Mouse (Mus musculus): ENCODE data around the gene Rpf2. TPM values are rescaled to one million over a fixed set of nuclear protein-coding genes. Genes with fewer than 3 reads are reported as not detected.
A peak's percentile ranks its signal among the peaks of the same experiment; 100 is the strongest.

Gene Rpf2
- polyA plus RNA-seq, 1 experiment = 5.6 TPM

DNA sequence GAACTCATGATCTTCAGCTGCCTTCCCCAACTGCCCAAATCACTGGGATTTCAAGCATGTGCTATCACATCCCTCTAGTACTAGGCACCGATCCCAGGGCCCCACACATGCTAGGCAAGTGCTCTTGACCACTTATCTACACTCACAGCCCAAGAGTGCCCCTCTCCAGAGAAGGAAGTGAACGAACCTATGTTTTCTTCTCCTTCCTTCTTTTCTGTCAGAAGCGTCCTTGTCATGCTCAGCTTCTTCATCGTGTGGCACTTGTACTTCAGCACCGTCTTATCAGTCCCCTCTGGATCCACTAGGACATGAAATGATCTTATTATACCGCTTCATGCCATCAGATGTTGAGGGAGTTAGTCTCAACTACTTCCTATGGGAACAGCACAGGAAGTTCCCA is 4.1 kb upstream of the Rpf2 start:
- no peak overlapping the region for H3K4me3 ChIP-seq (ENCODE audit: insufficient read depth, low read depth, low read length)
- H3K36me3 ChIP-seq (ENCODE audit: control insufficient read depth, insufficient read depth, low read length) = peaks cover 1% of the 10 kb centered on the region; the same call in 1 of the 2 replicates
- 92% methylated on average over 6 of the region's 6 CpGs for WGBS
- TF ChIP-seq POLR2A (IDR thresholded peaks at IDR 0.05; ENCODE audit: low read depth, low read length) = no peak
- no peak for TF ChIP-seq CTCF (conservative IDR thresholded peaks at IDR 0.05; ENCODE audit: insufficient read depth, insufficient read length, low read depth, low read length)
- H3K27ac ChIP-seq (ENCODE audit: insufficient read depth, low read depth, low read length) = no peak overlapping the region
- H3K27me3 ChIP-seq (replicated peaks; ENCODE audit: control insufficient read depth, insufficient read depth, low read length) = no peaks in the 10 kb centered on the region
- DNase-seq = no peak
- no peaks in the 10 kb centered on the region for H3K4me1 ChIP-seq (ENCODE audit: control insufficient read depth, insufficient read depth, low read length)

DNA sequence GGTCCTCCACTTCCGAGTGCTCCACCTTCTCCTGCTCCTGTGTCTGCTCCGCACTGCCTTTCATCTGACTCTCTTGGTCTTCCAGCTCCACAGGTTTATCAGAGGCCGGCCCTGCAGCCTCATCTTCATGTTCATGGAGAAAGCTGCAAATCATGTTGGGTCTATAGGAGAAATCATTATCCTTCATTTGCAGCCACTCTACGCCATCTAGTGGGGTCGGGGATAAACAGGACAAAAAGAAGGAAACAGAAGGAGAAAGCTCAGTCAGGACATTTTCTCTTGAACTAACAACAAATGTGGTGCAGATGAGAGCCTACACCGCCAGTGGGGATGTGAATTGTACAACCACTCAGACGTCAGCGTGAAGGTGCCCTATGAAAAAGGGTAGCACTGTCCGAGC is 2.8 kb upstream of the Rpf2 start:
- no peaks in the 10 kb centered on the region for H3K4me1 ChIP-seq (ENCODE audit: control insufficient read depth, insufficient read depth, low read length)
- H3K36me3 ChIP-seq (ENCODE audit: control insufficient read depth, insufficient read depth, low read length) = peaks cover 1% of the 10 kb centered on the region; the same call in 1 of the 2 replicates
- no peak overlapping the region for H3K4me3 ChIP-seq (ENCODE audit: insufficient read depth, low read depth, low read length)
- WGBS = 88% methylated on average over 9 of the region's 9 CpGs
- no peak overlapping the region for H3K27ac ChIP-seq (ENCODE audit: insufficient read depth, low read depth, low read length)
- TF ChIP-seq CTCF (conservative IDR thresholded peaks at IDR 0.05; ENCODE audit: insufficient read depth, insufficient read length, low read depth, low read length) (no peak), POLR2A (IDR thresholded peaks at IDR 0.05; ENCODE audit: low read depth, low read length) (no peak)
- H3K27me3 ChIP-seq (replicated peaks; ENCODE audit: control insufficient read depth, insufficient read depth, low read length) = no peaks in the 10 kb centered on the region
- no peak for DNase-seq

DNA sequence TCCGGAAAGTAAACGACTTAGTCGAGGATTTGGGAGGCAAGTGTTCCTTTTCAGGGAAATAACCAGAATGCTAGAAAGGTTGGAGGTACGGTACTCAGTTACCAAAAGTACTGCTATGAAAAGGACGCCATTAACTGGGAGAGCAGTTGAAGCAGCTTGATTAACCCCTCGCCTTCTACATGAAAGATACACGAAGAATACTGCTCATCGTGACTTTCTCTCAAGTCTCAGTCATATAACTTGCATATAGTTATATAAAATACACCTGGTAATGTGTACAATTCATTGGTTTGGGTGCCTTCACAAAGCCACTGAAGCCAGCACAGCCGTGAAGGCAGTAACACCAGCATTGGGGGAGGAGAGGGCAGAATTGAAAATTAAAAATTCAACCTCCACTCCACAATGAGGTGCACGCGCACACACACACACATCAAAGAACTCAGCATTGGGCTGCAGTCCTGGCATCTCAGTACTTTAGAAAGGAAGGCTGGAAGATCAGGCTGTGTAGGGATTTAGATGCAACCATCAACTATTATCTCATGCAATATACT is 405 bp upstream of the Rpf2 start:
- Histone ChIP-seq H3K27ac (ENCODE audit: insufficient read depth, low read depth, low read length) (peak overlapping the region; percentile 76), H3K4me1 (ENCODE audit: control insufficient read depth, insufficient read depth, low read length) (no peaks in the 10 kb centered on the region), H3K4me3 (ENCODE audit: insufficient read depth, low read depth, low read length) (peak overlapping the region; percentile 90), H3K36me3 (ENCODE audit: control insufficient read depth, insufficient read depth, low read length) (no peaks in the 10 kb centered on the region; the same call in 1 of the 2 replicates), H3K27me3 (replicated peaks; ENCODE audit: control insufficient read depth, insufficient read depth, low read length) (no peaks in the 10 kb centered on the region)
- 25% methylated on average over 11 of the region's 11 CpGs for WGBS
- TF ChIP-seq CTCF (conservative IDR thresholded peaks at IDR 0.05; ENCODE audit: insufficient read depth, insufficient read length, low read depth, low read length) (no peak), POLR2A (IDR thresholded peaks at IDR 0.05; ENCODE audit: low read depth, low read length) (no peak)
- DNase-seq = no peak

DNA sequence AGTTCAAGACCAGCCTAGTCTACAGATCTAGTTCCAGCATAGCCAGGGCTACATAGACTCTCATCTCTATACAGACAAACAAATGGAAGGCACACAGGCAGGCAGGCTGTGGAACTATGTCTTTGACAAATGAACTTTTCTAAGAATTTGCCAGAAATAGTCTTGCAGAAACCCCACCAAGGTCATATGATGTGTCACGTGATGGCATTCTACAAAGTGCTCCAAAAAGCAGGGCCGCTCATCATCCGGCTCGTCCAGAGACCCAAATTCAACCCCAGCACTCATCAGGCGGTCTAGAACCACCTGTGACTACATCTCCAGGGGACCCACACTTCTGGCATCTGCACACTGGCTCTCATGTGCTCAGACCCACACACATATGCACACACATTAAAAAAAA is 9.0 kb downstream of the Rpf2 start:
- no peak for TF ChIP-seq CTCF (conservative IDR thresholded peaks at IDR 0.05; ENCODE audit: insufficient read depth, insufficient read length, low read depth, low read length)
- no peak for TF ChIP-seq POLR2A (IDR thresholded peaks at IDR 0.05; ENCODE audit: low read depth, low read length)
- no peak for DNase-seq
- H3K4me3 ChIP-seq (ENCODE audit: insufficient read depth, low read depth, low read length) = no peak overlapping the region
- H3K27me3 ChIP-seq (replicated peaks; ENCODE audit: control insufficient read depth, insufficient read depth, low read length) = no peaks in the 10 kb centered on the region
- no peaks in the 10 kb centered on the region; the same call in 1 of the 2 replicates for H3K4me1 ChIP-seq (ENCODE audit: control insufficient read depth, insufficient read depth, low read length)
- H3K36me3 ChIP-seq (ENCODE audit: control insufficient read depth, insufficient read depth, low read length) = no peaks in the 10 kb centered on the region; the same call in 1 of the 2 replicates
- 96% methylated on average over 5 of the region's 5 CpGs for WGBS
- H3K27ac ChIP-seq (ENCODE audit: insufficient read depth, low read depth, low read length) = no peak overlapping the region

DNA sequence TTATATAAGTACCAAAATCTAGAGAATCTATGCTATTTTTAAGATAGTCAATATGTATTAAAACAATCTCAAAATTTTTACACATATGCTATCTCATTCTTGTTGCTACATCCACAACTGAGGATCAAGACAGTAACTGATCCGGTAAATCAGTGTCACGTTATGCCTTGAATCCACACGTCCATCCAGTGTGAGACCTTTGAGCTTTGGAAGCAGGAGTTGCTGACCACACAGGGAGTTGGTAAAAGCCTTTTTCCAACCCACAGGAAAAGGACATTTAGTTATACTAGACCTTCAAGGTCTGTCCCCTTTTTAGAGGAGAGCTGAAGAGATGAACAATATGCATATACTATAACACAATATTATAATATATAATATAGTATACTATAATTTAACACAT is 13.6 kb downstream of the Rpf2 start:
- H3K4me3 ChIP-seq (ENCODE audit: insufficient read depth, low read depth, low read length) = no peak overlapping the region
- DNase-seq = peak; percentile 56
- H3K27ac ChIP-seq (ENCODE audit: insufficient read depth, low read depth, low read length) = no peak overlapping the region
- TF ChIP-seq CTCF (conservative IDR thresholded peaks at IDR 0.05; ENCODE audit: insufficient read depth, insufficient read length, low read depth, low read length) (no peak), POLR2A (IDR thresholded peaks at IDR 0.05; ENCODE audit: low read depth, low read length) (no peak)
- no peaks in the 10 kb centered on the region; the same call in 1 of the 2 replicates for H3K36me3 ChIP-seq (ENCODE audit: control insufficient read depth, insufficient read depth, low read length)
- H3K27me3 ChIP-seq (replicated peaks; ENCODE audit: control insufficient read depth, insufficient read depth, low read length) = no peaks in the 10 kb centered on the region
- H3K4me1 ChIP-seq (ENCODE audit: control insufficient read depth, insufficient read depth, low read length) = no peaks in the 10 kb centered on the region; the same call in 1 of the 2 replicates
- 61% methylated on average over 3 of the region's 3 CpGs for WGBS

DNA sequence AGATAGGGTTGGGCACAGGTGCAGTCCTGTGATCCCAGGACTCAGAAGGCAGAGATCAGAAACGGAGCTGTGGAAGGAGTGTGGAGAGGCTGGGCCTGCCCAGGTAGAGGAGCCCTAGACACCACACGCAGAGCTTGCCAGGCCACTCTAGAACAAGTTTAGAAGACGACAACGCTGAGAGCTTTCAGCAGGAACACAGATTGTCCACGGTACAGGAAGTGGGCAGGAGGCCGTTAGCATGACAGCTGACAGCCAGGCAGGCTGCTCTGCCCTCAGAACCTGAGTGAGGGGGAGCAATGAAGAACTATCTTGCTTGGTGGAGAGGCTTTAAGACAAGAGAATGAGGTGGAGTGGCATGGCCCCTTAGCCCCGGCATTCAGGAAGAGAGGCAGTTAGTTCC is 14.4 kb downstream of the Rpf2 start:
- TF ChIP-seq CTCF (conservative IDR thresholded peaks at IDR 0.05; ENCODE audit: insufficient read depth, insufficient read length, low read depth, low read length) (no peak), POLR2A (IDR thresholded peaks at IDR 0.05; ENCODE audit: low read depth, low read length) (no peak)
- no peak for DNase-seq
- Histone ChIP-seq H3K4me1 (ENCODE audit: control insufficient read depth, insufficient read depth, low read length) (no peaks in the 10 kb centered on the region; the same call in 1 of the 2 replicates), H3K27ac (ENCODE audit: insufficient read depth, low read depth, low read length) (peak overlapping the region; percentile 3; the same call in 1 of the 2 replicates), H3K27me3 (replicated peaks; ENCODE audit: control insufficient read depth, insufficient read depth, low read length) (no peaks in the 10 kb centered on the region), H3K4me3 (ENCODE audit: insufficient read depth, low read depth, low read length) (0 out of 2 replicates have a peak overlapping the region, but pooled peaks have one; percentile 14), H3K36me3 (ENCODE audit: control insufficient read depth, insufficient read depth, low read length) (no peaks in the 10 kb centered on the region; the same call in 1 of the 2 replicates)
- 61% methylated on average over 7 of the region's 7 CpGs for WGBS

DNA sequence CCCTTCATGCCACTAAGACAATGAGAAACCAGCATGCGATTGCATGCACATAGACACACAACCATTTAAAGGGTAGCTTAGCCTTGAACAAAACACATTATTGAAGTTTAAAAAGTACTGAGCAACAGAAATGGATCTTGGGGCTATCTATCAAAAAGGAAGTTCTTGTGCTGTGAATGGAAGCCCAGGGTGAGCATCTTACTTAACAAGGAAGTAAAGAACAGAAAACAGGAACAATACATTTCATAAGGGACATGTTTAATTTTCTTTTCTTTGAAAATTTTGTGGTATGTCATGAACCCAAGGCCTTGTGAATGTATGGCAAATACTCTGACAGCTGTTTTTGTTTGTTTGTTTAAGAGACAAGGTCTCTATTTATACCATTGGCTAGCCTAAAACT is 17.1 kb downstream of the Rpf2 start:
- Histone ChIP-seq H3K27ac (ENCODE audit: insufficient read depth, low read depth, low read length) (no peak overlapping the region), H3K36me3 (ENCODE audit: control insufficient read depth, insufficient read depth, low read length) (no peaks in the 10 kb centered on the region; the same call in none of the 2 replicates), H3K4me1 (ENCODE audit: control insufficient read depth, insufficient read depth, low read length) (no peaks in the 10 kb centered on the region; the same call in 1 of the 2 replicates), H3K27me3 (replicated peaks; ENCODE audit: control insufficient read depth, insufficient read depth, low read length) (no peaks in the 10 kb centered on the region), H3K4me3 (ENCODE audit: insufficient read depth, low read depth, low read length) (no peak overlapping the region)
- DNase-seq = no peak
- TF ChIP-seq POLR2A (IDR thresholded peaks at IDR 0.05; ENCODE audit: low read depth, low read length) (no peak), CTCF (conservative IDR thresholded peaks at IDR 0.05; ENCODE audit: insufficient read depth, insufficient read length, low read depth, low read length) (no peak)
- 100% methylated on average over 1 of the region's 1 CpGs for WGBS

All from kidney, adult 2 months (tissue).